Mouse (Mus musculus) lung, embryonic 14.5 days (tissue): Measurements from ENCODE around the gene Gnat1. TPM values are rescaled to one million over a fixed set of nuclear protein-coding genes. Genes with fewer than 3 reads are reported as not detected.

Source experiments
- ATAC-seq: fragments of 200-750 bp; cut with Nextera tagmentation; 2 replicates; pipeline ENCODE4 v1.8.0; 2017; ENCODE audit warnings: mild to moderate bottlenecking, moderate TSS enrichment, moderate library complexity; ENCODE audit not compliant: insufficient read depth
- DNase-seq: peaks from one replicate; pipeline ENCODE4 v3.0.0-alpha.2; 2015
- H3K27ac ChIP-seq: fragments of 300-500 bp; sonication (generic); 2 replicates; pipeline ENCODE4 v1.5.1; 2014; ENCODE audit warnings: low read depth, mild to moderate bottlenecking, moderate library complexity
- H3K27me3 ChIP-seq: fragments of 300-500 bp; sonication (generic); 2 replicates; pipeline ENCODE4 v1.6.1; 2014; ENCODE audit warnings: low read length, control low read depth; ENCODE audit not compliant: insufficient read depth
- H3K36me3 ChIP-seq: fragments of 300-500 bp; sonication (generic); 2 replicates; pipeline ENCODE4 v1.6.1; 2014; ENCODE audit warnings: control low read depth; ENCODE audit not compliant: insufficient read depth
- H3K4me1 ChIP-seq: fragments of 300-500 bp; sonication (generic); 2 replicates; pipeline ENCODE4 v1.6.1; 2014; ENCODE audit warnings: antibody characterized with exemption, control low read depth; ENCODE audit not compliant: insufficient read depth
- H3K4me2 ChIP-seq: fragments of 300-500 bp; sonication (generic); 2 replicates; pipeline ENCODE4 v1.6.1; 2014; ENCODE audit warnings: mild to moderate bottlenecking
- H3K4me3 ChIP-seq: fragments of 300-500 bp; sonication (generic); 2 replicates; pipeline ENCODE4 v1.5.1; 2014; ENCODE audit warnings: low read depth, low read length
- H3K9ac ChIP-seq: fragments of 300-500 bp; sonication (generic); 2 replicates; pipeline ENCODE4 v1.6.1; 2014
- H3K9me3 ChIP-seq: fragments of 300-500 bp; sonication (generic); 2 replicates; pipeline ENCODE4 v1.6.1; 2016; ENCODE audit warnings: low read depth, low read length, control low read depth
- CTCF ChIP-seq: IDR thresholded peaks from 2 replicates; pipeline ENCODE4 v1.5.1; 2016; ENCODE audit warnings: antibody characterized with exemption, low read depth
- WGBS: fragments of 180-500 bp; shearing (Covaris S2); extraction: QIAGEN DNeasy Blood & Tissue Kit; methylation state at CpG from one replicate; pipeline ENCODE4 v1.1.7; 2014; 5-methylcytosine and 5-hydroxymethylcytosine counted together
- polyA plus RNA-seq: library from polyadenylated mRNA; unstranded; fragments of >200 nt; fragmentation: Nextera tagmentation; extraction: Ambion mirVana; gene quantifications from 2 replicates; pipeline ENCODE4 v1.2.1, GENCODE M21; 2014

Gene Gnat1
- 0.72 and 0.89 TPM in 2 replicates for polyA plus RNA-seq

- Histone ChIP-seq H3K4me3 (no peak within 1 kb of the TSS), H3K27me3 (peaks cover 31% of the 10 kb centered on the region), H3K9me3 (no peaks in the 10 kb centered on the region), H3K27ac (no peak within 1 kb of the TSS), H3K4me2 (no peak within 1 kb of the TSS), H3K9ac (no peak within 1 kb of the TSS), H3K4me1 (no peaks in the 10 kb centered on the region), H3K36me3 (peaks cover 17% of the 10 kb centered on the region; the same call in 1 of the 2 replicates)
- TF ChIP-seq CTCF: no peak
- DNase-seq: no peak
- WGBS: 32% methylated on average over 5 of the region's 5 CpGs
- ATAC-seq: no peak
These were observed at the start of gene Gnat1 for GRCm38 (mm10) chr9:107679501-107679900. Gene Gnat1, minus strand, starts transcription at chr9:107679712.

- no peaks in the 10 kb centered on the region for H3K36me3 ChIP-seq
- no peak for ATAC-seq
- H3K27me3 ChIP-seq: no peaks in the 10 kb centered on the region
- H3K4me3 ChIP-seq: no peak overlapping the region
- H3K4me1 ChIP-seq: peaks cover 8% of the 10 kb centered on the region
- no peaks in the 10 kb centered on the region for H3K9me3 ChIP-seq
- H3K27ac ChIP-seq: no peak overlapping the region
- H3K9ac ChIP-seq: no peak overlapping the region
- no peak overlapping the region for H3K4me2 ChIP-seq
- no peak for DNase-seq
- no peak for TF ChIP-seq CTCF
- 40% methylated on average over 6 of the region's 6 CpGs for WGBS
These were observed 49.6 kb upstream of the Gnat1 start for GRCm38 (mm10) chr9:107728919-107729670.

- ATAC-seq (no peak), DNase-seq (no peak)
- H3K9ac ChIP-seq: no peak overlapping the region
- no peaks in the 10 kb centered on the region for H3K36me3 ChIP-seq
- no peak overlapping the region for H3K4me3 ChIP-seq
- no peak overlapping the region for H3K4me2 ChIP-seq
- TF ChIP-seq CTCF: no peak
- 55% methylated on average over 3 of the region's 3 CpGs for WGBS
- no peaks in the 10 kb centered on the region for H3K27me3 ChIP-seq
- peaks cover 23% of the 10 kb centered on the region for H3K4me1 ChIP-seq
- H3K9me3 ChIP-seq: no peaks in the 10 kb centered on the region
- no peak overlapping the region for H3K27ac ChIP-seq
These were observed 47.5 kb upstream of the Gnat1 start for GRCm38 (mm10) chr9:107727041-107727440.

GRCm38 (mm10) chr9:107724796-107725195, 45.3 kb upstream of the Gnat1 start:
- Histone ChIP-seq H3K36me3 (no peaks in the 10 kb centered on the region), H3K27me3 (no peaks in the 10 kb centered on the region), H3K4me2 (no peak overlapping the region), H3K9me3 (no peaks in the 10 kb centered on the region), H3K4me1 (peaks cover 27% of the 10 kb centered on the region), H3K4me3 (no peak overlapping the region), H3K27ac (peak overlapping the region; percentile 78; the same call in 1 of the 2 replicates), H3K9ac (no peak overlapping the region)
- DNase-seq: no peak
- 96% methylated on average over 1 of the region's 1 CpGs for WGBS
- TF ChIP-seq CTCF: no peak
- no peak for ATAC-seq

GRCm38 (mm10) chr9:107723794-107724531, 44.5 kb upstream of the Gnat1 start:
- peak overlapping the region; percentile 78 for H3K27ac ChIP-seq
- DNase-seq (peak; percentile 81), ATAC-seq (peak; percentile 57)
- TF ChIP-seq CTCF: no peak
- H3K27me3 ChIP-seq: no peaks in the 10 kb centered on the region
- H3K4me1 ChIP-seq: peaks cover 27% of the 10 kb centered on the region
- H3K9ac ChIP-seq: no peak overlapping the region
- H3K4me2 ChIP-seq: peak overlapping the region; percentile 53
- no peak overlapping the region for H3K4me3 ChIP-seq
- no peaks in the 10 kb centered on the region for H3K36me3 ChIP-seq
- 1% methylated on average over 11 of the region's 11 CpGs for WGBS
- no peaks in the 10 kb centered on the region for H3K9me3 ChIP-seq

- no peaks in the 10 kb centered on the region for H3K27me3 ChIP-seq
- H3K9me3 ChIP-seq: no peaks in the 10 kb centered on the region
- TF ChIP-seq CTCF: peak; percentile 10; the same call in 1 of the 2 replicates
- ATAC-seq (peak; percentile 64), DNase-seq (peak; percentile 57)
- H3K27ac ChIP-seq: peak overlapping the region; percentile 78
- H3K36me3 ChIP-seq: no peaks in the 10 kb centered on the region
- peak overlapping the region; percentile 53; the same call in 1 of the 2 replicates for H3K4me2 ChIP-seq
- H3K4me3 ChIP-seq: no peak overlapping the region
- no peak overlapping the region for H3K9ac ChIP-seq
- 13% methylated on average over 6 of the region's 6 CpGs for WGBS
- H3K4me1 ChIP-seq: peaks cover 27% of the 10 kb centered on the region
These were observed 43.8 kb upstream of the Gnat1 start for GRCm38 (mm10) chr9:107723292-107723691.

- Histone ChIP-seq H3K9me3 (no peaks in the 10 kb centered on the region), H3K27ac (no peak overlapping the region), H3K4me2 (no peak overlapping the region), H3K27me3 (no peaks in the 10 kb centered on the region), H3K36me3 (no peaks in the 10 kb centered on the region), H3K4me3 (no peak overlapping the region), H3K9ac (no peak overlapping the region), H3K4me1 (peaks cover 46% of the 10 kb centered on the region)
- TF ChIP-seq CTCF: no peak
- 61% methylated on average over 10 of the region's 10 CpGs for WGBS
- DNase-seq: no peak
- ATAC-seq: no peak
These were observed 39.4 kb upstream of the Gnat1 start for GRCm38 (mm10) chr9:107718781-107719540.
